Mouse (Mus musculus) kidney, postnatal 14 days (tissue): Measurements from ENCODE around the gene Sema3a.
"Not testable (repeated sequence)": the region's sequence is repeated elsewhere in the genome, so short reads cannot be mapped to it uniquely, and the experiment has no call there.

Experiments
- DNase-seq: peaks from one replicate; pipeline ENCODE4 v3.0.0; 2022; ENCODE audit warnings: mixed read lengths

Gene Sema3a

DNA sequence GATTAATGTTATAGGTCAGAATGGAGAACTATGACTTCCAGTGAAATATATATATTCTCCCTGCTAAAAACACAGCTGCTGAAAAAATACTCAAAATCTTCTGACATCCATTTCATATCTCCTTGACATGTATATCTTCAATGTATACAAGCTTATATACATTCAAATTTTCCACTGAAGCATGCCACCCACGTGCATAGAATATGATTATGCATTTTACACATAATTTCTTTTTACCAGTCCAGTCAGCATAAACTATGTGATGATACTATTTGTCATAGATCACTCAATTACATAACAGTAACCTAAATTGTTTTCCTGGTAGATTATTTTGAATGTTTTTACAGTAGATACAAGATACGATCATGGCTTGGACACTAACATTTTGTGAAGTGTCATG, 306.6 kb downstream of the Sema3a start:
- no peak for DNase-seq

DNA sequence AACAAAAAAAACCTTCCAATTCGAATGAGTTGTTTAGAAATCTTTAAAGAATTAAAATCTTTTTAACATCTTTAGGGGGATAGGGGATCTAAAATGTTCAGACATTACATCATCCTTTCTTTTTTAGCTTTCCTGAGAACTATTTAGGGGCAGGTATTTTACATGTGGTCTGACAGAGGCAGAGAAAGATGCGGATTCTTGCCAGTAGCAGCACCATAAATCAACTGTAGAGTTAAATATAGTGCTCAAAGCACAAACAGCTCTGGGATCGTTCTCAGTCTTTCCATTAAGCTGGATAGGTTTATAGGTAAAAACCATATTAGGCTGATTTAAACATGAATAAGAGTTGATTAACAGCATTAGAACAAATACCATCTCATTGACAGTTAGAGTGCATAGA, 307.4 kb downstream of the Sema3a start:
- no peak for DNase-seq

DNA sequence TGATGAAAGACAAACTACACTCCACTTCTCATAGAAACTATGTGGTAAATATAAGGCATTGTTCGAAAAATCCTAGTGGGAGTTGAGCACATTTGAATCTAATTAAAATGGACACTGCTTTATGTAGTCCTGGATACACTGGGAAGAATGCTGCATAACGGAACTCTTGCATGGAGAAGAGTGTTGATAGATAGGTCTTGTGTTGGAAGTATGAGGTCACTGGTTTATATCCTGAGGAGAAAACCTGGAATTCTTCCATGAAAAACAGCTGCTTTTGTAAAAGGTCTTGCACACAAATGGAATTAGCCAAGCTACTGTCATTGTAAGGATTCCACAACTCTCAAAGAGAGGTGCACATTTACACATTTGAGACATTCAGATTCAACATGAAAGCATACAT, 308.1 kb downstream of the Sema3a start:
- DNase-seq: no peak

DNA sequence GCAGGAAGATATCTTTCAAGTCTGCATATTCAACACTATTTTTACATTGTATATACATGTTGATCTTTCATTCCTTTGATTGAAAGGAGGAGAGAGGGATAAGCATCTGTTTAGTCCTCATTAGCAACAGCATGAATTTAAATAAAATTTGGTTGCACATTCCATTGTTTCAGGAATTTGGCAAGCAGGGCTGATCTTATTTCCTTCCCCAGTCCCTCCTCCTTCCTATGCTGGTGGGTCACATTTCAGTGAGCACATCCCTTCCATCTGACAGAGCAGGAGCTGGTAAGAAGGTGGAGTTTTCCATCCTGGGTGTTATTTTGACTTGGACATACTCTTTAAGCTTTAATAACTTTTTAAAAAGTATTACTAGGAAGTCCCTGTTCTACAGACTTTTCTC, 315.9 kb downstream of the Sema3a start:
- peak; percentile 21 for DNase-seq

DNA sequence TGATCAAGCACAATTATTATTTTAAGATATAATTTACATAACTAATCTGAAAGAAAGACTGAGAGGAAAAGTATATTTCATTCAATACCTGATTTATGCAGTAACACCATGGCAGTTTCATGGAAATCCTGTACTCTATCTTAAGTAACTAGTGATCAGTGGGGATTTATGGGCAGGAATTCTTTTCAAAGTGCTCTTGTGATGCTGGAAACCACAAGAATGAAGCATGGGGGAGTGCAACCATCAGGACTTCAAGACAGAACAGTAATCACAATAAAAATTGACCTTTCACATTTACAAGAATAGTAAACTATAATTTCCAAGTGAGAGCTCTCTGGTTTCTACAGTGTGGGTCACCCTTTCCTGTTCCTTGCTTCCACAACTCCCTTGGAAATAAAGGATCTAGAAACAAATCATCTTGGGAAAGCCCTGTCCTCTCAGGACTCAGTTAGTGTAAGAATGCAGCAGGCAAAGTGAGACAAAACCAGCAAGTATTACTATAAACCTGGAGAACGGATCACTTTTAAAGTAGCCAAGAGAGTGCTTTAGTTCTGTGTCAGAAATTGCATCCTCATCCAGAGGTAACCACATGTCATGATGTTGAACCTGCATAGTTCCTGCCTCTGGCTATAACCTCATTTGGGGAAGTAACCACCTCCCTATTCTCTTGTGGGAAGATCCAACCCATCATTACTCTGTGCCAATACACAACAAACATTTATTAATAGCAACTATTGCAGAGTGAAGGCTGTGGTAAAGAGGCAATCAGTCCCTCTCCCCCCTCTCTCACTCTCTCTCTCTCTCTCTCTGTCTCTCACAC, 335.2 kb downstream of the Sema3a start:
- DNase-seq: no peak

DNA sequence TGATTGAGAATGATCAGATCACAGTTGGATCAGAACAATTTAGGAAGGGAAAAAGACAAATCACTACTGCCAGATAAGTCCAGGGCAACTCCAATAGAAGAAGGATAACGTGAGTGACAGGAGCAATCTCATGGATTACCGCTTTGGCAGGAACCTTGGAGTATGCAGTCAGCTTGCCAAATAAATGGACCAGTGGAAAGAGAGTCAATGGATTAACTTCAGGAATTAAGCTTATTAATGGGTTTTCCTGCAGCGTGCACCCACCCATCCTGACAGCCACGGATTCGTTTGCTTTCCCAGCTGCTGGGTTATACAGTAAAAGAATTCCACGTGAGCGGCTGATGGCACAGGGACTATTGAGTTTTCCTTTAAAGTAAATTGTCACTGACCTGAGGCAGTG, 343.6 kb downstream of the Sema3a start:
- no peak for DNase-seq

DNA sequence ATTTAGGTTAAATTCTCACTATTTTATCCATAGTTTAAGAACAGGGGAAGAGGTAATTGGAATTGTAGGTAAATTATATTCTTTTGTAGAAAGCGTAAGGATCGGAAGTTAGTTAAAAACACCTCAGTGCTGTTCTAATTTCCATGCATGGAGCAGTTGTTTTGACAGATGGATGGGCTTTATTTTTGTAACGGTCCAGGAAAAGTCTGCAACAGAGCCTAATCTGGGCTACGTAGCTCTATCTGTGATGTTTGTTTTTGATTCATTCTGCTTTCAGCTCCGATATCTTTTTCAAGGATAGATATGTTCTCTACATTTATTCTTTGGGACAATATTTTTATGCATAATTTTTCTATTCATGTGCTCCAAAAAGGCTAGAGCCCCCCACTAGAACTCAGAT, 344.2 kb downstream of the Sema3a start:
- DNase-seq: no peak

DNA sequence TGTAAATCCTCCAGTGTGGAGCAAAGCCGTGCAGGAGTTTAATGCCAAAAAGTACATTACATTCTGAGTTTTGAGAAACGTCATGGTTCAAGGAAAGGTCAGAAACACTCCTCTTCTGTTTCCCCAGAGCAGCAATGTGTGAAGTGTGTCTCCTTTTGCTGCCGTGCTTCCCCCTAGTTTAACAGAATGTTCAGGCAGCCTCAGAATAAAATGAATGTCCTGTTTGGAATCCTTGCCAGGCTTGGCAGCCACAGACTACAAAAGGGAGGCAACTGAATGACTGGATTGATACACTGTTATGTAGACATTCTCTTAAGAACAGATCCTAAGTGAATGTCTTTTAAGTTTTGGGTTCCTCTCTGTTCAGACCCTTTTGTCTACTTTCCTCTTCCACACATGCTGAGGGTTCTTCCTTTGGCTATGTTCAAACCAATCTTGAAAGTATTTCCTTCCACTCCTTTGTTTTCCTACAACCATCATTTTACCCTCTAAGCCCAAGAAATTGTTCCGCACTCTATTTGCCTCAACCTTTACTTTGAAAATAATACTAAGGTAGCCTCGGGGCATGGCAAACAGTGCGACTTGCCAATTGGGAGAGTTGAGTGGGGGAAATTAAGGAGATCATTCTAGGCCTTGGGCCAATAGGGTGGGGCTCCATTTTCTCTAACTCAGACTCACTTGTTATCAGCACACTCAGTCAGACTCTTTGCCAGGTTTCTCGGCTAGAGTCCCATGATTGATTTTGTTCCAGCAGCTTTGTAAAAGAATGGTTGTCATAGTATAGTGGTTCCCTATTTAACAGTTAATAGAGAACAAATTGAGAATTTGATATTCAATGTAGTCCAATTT, 345.1 kb downstream of the Sema3a start:
- peak; percentile 6 for DNase-seq

DNA sequence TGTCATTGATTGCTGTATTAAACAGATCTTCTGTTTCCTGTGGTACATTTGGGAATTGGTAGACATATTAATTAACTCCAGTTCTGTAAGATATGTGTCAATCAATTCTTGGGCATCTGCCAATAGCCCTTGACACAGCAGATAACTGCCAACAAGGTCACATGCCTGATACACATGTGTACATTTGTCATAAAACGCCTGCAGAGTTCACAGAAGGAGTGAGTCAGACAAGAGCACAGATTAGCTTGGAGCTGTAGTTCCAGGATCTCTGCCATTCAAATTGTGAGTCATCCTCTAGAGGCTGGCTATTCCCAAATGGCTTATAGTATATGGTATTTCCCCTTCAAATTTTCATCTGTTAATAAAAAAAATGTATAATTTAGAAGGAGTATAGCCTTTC, 352.4 kb downstream of the Sema3a start:
- DNase-seq: no peak

DNA sequence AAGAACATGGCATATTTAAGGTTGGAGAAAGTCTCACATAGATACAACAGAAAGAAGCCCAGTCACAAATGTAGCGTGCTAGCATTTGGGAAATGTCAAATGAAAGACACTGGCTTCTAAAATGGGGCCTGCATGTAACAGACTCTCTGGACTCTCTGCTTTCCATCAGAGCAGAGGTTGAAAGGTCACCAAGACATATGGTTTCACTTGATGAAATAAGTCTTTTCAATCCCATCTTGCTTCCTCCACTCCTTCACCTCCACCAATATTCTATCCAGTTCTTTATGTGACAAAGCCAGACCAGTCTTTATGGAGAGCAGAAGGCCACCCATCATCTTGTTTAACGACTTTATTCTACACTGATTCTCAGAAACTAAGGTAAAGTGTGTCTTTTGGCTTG, 363.5 kb downstream of the Sema3a start:
- DNase-seq: no peak

DNA sequence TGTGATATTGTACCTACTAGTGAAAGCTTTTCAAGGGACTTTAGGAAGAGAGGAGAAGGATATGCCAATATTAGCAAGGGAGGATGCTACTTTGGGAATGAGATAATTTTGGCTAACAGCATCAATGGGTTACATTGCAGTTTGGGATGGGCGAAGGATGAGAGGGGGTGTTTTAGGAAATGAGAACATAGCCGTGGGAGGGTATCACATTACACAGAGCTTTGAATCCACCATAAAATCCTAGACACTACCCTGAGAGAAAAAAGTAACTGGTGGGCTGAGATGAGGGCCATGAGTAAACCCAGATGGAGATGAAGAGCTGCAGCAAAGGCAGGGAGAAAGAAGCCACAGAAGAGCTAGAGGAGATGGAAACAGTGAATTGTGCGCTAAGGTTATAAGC, 370.8 kb downstream of the Sema3a start:
- not testable (repeated sequence) for DNase-seq

DNA sequence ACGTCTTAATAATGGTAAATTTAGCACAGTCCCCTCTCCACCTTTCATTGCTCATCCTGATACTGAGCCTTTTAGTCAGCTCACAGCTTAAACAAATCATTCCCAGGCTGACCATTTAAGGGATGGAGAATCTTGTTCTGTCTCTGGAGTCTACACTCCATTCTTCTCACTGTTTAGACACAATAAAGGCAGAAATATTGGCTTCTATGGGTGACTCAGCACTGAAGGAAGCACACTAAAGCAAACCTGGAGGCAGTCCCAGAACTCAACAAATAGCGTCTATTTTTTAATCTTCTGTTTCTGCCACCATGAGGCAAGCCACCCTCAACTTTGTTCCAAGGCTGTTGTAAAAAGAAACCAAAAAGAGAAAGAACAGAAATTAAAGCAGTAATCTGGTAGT, 374.6 kb downstream of the Sema3a start:
- DNase-seq: no peak

DNA sequence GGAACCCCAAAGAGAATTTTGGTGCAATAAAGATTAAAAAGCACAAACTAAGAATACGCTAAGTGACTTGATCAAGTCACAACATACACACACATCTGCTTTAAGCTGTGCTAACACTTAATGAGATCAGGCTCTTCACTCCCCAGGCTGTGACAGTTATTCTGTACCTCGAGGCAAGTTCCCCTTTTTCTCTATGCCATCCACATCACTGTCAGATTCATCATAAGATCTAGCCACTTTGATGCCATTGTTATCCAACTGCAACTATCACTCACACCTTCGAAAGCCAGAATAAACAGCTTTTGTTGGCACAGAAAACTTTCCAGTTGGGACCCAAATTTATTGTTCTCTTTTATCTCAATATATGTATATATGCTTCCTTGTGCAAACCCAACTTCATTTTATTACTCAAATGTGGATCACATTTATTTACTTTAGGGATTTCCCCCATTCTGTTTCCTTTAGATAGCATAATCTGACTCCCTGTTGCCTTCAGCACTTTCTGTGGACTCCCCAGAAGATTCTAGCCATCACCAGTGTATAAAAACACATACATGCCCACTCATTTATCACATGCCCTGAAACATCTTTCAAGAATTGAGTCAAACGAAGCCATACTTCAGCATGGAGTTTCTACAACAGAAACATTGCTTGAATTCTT, 380.8 kb downstream of the Sema3a start:
- no peak for DNase-seq

DNA sequence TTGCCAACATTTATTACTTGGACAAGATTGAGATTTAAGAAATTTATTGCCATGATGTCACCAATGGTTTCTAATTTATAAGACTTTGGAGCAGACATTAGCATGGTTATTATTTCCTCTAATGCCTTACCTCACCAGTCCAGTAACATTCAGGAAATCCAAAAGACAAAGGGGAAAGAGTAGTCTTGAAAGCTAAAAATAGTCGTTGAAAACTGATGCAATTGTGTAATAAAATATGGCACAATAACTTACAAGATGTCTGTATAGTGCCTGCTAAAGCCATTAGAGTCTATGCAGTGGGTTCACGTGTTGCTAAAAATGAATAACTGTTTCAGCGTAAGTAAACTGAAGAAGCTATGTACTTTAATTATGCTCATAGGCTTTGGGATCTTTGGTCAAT, 383.9 kb downstream of the Sema3a start:
- DNase-seq: no peak

DNA sequence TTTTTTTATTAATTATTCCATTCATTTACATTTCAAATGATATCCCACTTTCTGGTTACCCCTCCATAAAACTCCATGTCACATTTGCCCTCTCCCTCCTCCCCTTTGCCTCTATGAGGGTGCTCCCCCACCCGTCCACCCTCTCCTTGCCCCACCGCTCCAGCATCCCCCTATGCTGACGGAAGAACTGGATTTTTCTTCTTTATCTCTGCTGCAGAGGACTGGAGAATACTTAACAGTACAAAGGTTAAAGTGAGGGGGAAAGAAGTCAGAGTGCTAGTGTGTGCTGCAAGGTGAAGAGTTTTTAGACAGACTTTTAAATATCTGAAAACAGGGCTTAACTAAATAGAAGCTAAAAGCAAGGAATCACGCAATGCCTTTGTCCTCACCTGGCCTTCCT, 391.8 kb downstream of the Sema3a start:
- DNase-seq: no peak

DNA sequence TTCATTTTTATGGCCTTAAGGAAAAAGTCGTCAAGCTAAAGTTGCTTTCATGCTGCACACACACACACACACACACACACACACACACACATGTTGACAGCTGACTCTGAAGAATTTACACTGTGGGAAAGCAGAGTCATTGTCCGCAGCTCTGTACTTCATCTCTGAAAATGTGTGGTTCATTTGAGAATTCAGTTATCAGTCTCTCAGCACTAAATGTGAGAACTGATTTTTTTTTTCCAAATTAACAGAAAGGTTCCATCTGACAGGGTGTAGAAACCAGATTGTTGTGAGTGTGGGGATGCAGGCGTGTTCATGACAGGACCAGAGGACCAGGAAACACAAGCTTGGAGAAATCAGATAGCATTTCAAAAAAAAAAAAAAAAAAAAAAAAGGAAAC, 400.4 kb downstream of the Sema3a start:
- DNase-seq: no peak

DNA sequence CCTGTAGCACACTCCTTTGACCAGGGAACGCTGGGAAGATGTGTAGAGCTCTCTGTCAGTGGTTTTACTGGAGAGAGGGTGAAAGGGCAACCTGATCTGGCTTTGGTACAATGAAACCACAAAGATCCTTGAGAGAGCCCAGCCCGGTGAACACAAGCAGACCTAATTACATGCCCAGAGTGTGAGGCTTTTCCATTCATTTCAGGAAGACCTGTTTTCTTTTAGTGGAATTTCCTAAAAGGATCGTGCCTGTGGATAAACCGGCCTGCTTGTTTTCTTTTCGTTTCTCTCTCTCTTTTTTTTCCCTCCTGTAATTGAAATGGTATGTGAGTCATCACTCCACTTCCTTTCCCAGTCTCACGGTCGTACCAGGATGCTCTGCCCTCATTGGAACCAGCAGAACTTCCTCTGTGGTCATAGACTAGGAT, 401.8 kb downstream of the Sema3a start:
- DNase-seq: no peak

DNA sequence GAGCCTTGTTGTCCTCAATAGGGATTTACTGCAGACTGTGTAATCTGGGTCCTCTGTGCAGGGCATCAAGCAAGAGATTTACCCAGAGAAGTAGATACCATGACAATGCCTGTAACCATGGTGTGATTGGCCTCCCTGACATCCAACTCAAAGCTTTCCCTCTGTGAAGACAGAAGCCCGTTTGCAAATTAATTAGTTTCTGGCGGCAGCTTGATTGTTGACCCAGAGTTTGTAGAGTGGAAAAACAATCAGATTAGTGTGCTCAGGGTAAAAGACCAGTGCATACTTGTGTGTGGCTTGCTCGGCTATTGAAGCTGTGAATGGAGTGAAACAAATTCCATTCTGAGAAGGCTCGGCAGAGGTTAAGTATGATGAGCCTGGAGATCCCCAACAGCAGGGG, 404.0 kb downstream of the Sema3a start:
- no peak for DNase-seq

DNA sequence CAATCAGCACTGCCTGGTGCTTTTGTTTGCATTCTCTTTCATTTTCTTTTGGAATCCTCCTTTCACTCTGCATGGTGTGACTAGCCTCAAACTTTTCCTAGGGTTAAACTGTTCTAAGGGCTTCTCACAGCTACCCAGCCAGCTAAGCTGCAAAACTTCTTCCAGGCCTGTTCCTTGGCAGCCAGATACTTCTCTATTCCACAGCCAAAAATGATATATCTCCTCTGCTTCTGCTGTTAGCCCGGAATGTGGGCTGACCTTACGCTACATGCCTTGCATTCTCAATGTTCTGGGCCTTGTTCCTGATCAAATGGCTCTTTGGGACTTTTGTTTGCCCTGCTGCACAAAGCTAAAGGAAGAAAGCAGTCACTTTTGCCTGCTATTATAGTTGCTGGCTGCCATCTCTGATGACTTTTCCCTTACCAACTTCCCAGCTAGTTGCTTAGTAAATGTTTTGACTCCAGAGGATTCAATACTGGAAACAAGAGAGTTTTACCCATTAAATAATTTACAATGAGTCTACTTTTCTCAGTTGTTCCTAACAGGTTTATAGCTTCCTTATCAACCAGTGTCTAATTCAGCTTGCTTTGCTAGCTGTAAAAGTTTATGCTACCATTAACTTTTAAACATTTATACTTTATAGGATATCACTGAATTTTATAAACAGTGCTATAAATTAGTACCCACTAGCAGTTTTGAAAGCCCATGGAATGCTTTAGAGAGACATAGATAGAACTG, 422.4 kb downstream of the Sema3a start:
- DNase-seq: peak; percentile 62

DNA sequence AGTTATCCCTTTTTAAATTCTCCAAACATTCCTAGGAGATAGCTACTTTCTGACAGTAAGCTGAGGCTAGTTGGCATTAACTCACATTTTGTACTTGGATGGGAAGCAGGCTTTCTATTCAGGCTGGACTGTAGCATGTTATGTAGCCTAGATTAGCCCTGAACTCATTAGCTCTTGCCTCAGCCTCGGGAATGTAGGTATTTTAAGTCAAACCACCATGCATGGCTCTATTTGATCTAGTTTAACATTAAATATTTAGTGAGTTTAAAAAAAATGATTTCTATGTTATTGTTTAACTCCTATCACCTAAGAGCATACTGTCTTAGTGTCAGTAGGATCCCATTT, 423.0 kb downstream of the Sema3a start:
- no peak for DNase-seq

DNA sequence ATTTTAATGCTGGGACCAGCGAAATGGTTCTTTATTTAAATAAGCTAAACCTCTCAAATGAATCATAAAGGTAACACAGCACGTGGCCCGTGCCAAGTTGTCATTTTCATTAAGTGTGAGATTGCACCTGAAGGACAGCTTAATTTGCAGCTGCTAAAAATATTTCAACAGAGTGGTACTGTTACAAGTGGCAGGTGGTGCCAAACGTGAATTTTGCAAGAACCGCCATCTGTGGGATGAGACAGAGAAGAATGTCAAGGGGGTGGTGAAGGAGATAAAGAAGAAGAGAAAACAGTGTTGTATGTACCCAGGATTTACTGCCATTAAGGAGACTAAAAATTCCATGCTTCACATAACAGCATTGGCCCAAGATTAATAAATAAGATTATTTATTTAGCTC, 423.9 kb downstream of the Sema3a start:
- no peak for DNase-seq

DNA sequence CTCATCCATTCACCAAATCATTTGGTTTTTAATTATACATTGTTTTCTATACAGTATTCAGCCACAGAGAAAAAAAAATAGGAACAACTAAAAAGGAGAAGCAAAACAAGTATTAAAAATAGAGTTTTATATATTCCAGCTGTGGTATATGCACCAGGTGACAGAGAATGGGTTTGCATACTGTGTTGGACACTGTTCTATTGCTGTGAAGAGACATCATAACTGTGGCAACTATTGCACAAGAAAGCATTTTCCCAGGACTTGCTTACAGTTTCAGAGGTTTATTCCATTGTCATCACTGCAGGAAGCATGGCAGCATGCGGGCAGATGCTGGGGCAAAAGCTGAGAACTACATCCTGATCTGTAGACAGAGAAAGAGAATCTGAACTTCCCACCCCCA, 425.7 kb downstream of the Sema3a start:
- DNase-seq: no peak

DNA sequence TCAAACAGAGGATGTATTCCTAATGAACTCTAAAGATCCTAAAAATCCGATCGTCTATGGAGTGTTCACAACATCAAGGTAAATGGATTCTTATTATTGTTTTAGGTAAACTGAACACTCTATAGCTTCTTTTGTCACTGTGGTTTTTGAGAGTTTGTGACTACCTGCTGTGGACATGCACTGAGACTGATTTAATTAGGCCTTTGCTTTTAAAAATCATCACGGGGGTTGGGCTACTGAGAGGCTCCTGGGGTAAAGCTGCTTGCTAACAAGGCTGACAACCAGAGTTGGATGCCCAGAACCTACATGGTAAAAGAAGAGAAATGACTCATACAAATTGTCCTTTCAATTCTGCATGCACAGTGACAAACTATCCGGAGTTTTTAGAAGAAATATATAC, 432.0 kb downstream of the Sema3a start:
- DNase-seq: no peak
